ENCODE assay signal across 19 mouse cellular contexts in the genomic region with DNA sequence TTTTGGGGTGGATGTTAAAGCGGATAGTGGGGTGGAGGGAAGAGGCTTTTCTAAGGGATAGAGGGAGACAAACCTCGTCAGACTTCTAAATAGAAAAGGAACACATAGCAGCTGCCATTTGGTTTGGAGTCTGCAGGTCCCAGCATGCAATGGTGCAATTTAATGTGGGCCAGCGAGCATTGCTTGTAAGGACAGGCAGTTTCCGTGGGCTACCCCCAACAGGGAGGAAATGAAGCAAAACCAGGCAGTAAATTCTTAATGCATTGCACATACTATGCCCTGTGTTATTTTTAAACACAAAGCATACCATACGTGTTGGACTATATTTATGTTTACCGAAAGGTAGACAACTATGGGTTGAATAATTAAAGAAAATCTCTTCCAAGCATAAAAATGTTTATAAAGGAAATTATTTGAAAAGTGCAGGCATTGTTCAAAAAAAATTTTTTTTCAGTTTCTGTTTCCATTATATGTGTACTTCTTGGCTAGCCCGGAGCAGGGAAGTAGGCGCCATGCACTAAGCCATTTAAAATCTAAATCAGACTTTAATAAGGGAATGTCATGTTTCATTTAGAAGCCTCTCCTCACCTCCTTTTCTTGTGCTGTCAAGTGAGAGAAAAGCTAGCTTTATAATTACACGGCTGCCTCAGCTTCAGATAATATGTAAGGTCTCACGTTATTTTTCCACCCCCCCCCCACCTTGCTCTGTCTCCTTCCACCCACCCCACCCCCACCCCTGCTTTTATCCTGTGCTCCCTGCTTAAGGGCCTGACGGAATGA.
A peak's percentile ranks its signal among the peaks of the same experiment; 100 is the strongest.
DNase-seq lines count a peak whose midpoint lies in the region; ATAC-seq and TF ChIP-seq lines count a peak whose summit lies in the region.
"Had no signal": no experiment of that assay in that cellular context is flagged by ENCODE, and none has a peak within 500 bp of the region (broad histone marks: within the 10 kb centered on the region; RNA-seq: fewer than 3 reads in every experiment).

No protein-coding gene starts in this region.

- no peak overlapping the region for H3K9ac ChIP-seq in lung, embryonic 14.5 days
- no peak overlapping the region for H3K9ac ChIP-seq in limb, embryonic 12.5 days (replicated peaks)
- H3K9ac ChIP-seq: heart, embryonic 12.5 days; liver, embryonic 13.5 days; neural tube, embryonic 13.5 days had no signal

- H3K27ac ChIP-seq in lung, embryonic 14.5 days (ENCODE audit: low read depth): no peak overlapping the region
- peak overlapping the region; percentile 68 for H3K27ac ChIP-seq in limb, embryonic 12.5 days
- H3K27ac ChIP-seq: liver, embryonic 13.5 days; neural tube, embryonic 13.5 days had no signal

- no peak overlapping the region for H3K4me3 ChIP-seq in lung, embryonic 14.5 days (ENCODE audit: low read depth, low read length)
- H3K4me3 ChIP-seq in limb, embryonic 12.5 days (replicated peaks): no peak overlapping the region
- H3K4me3 ChIP-seq: heart, embryonic 12.5 days; liver, embryonic 13.5 days; neural tube, embryonic 13.5 days had no signal

- ATAC-seq in lung, embryonic 14.5 days (ENCODE audit: insufficient read depth): no peak
- ATAC-seq in limb, embryonic 12.5 days (ENCODE audit: insufficient number of reproducible peaks, insufficient read depth, low FRiP score, low TSS enrichment, low read depth): peak; percentile 49; the same call in 1 of the 2 replicates
- ATAC-seq: intestine, postnatal 0 days had no signal

- H3K9me3 ChIP-seq in lung, embryonic 14.5 days (ENCODE audit: low read depth, low read length): peaks cover 3% of the 10 kb centered on the region; the same call in 1 of the 2 replicates
- peaks cover 10% of the 10 kb centered on the region for H3K9me3 ChIP-seq in limb, embryonic 12.5 days
- H3K9me3 ChIP-seq: heart, embryonic 12.5 days had no signal

- DNase-seq in cerebellum, postnatal 25 days: peak; percentile 54 to 56
- DNase-seq in cerebellum, adult 11-12 months: no peak
- peak; percentile 25 for DNase-seq in lung, embryonic 14.5 days
- no peak for DNase-seq in lung, postnatal 36 days
- peak; percentile 67 for DNase-seq in retina, postnatal 1 day
- DNase-seq in gastrocnemius, postnatal 25 days: no peak
- DNase-seq in heart, adult 11 months: no peak
- DNase-seq: adrenal gland, adult 8-10 months; gastrocnemius, postnatal 14 days; heart, postnatal 4 days; kidney, postnatal 36 days; layer of hippocampus, postnatal 36 days; liver, embryonic 13.5 days; lung, postnatal 10 days; thymus, postnatal 4 days had no signal

- no peak overlapping the region for H3K4me2 ChIP-seq in lung, embryonic 14.5 days
- H3K4me2 ChIP-seq in limb, embryonic 12.5 days: peak overlapping the region; percentile 23; the same call in 1 of the 2 replicates
- H3K4me2 ChIP-seq: heart, embryonic 12.5 days; liver, embryonic 13.5 days; neural tube, embryonic 13.5 days had no signal

- 62% methylated on average over 11 of the region's 11 CpGs for WGBS in lung, embryonic 14.5 days
- 28% methylated on average over 11 of the region's 11 CpGs for WGBS in limb, embryonic 12.5 days

- H3K36me3 ChIP-seq in lung, embryonic 14.5 days (ENCODE audit: insufficient read depth): no peaks in the 10 kb centered on the region
- H3K36me3 ChIP-seq in limb, embryonic 12.5 days: 0 out of 2 replicates have a peak, but pooled peaks cover 10% of the 10 kb centered on the region
- H3K36me3 ChIP-seq: liver, embryonic 13.5 days had no signal

- no peaks in the 10 kb centered on the region for H3K4me1 ChIP-seq in lung, embryonic 14.5 days (ENCODE audit: insufficient read depth)
- H3K4me1 ChIP-seq in limb, embryonic 12.5 days (replicated peaks): peaks cover 27% of the 10 kb centered on the region
- H3K4me1 ChIP-seq: liver, embryonic 13.5 days had no signal

- TF ChIP-seq CTCF in lung, embryonic 14.5 days (IDR thresholded peaks at IDR 0.05; ENCODE audit: low read depth): no peak

- H3K27me3 ChIP-seq in lung, embryonic 14.5 days (ENCODE audit: insufficient read depth, low read length): no peaks in the 10 kb centered on the region
- 0 out of 2 replicates have a peak, but pooled peaks cover 4% of the 10 kb centered on the region for H3K27me3 ChIP-seq in limb, embryonic 12.5 days
- H3K27me3 ChIP-seq: heart, embryonic 12.5 days; liver, embryonic 13.5 days had no signal

Comparison
In these comparisons a context has a peak if more than half of its experiments do, and no peak if none do; other contexts are left out.
1. DNase-seq: peak in cerebellum, postnatal 25 days (2 of 2), lung, embryonic 14.5 days (single experiment) and retina, postnatal 1 day (single experiment); none in cerebellum, adult 11-12 months (single experiment), lung, postnatal 36 days (single experiment), gastrocnemius, postnatal 25 days (single experiment) and heart, adult 11 months (single experiment).